Mouse (Mus musculus): ENCODE results near the gene Arpc5. TPM values are rescaled to one million over a fixed set of nuclear protein-coding genes. Genes with fewer than 3 reads are reported as not detected.

Arpc5 gene
- 470 TPM for polyA plus RNA-seq (2015; fragmentation: Illumina TruSeq; extraction: RNeasy Lipid Tissue Mini Kit (QIAGEN cat#74804); ENCODE audit: insufficient read depth, low replicate concordance)

GRCm38 (mm10) chr1:152766032-152766772 lies at the start of gene Arpc5, which contains the start of gene Rgl1:
Gene Arpc5, plus strand, starts transcription at chr1:152766542.
Gene Rgl1, minus strand, starts transcription at chr1:152766351.

DNA sequence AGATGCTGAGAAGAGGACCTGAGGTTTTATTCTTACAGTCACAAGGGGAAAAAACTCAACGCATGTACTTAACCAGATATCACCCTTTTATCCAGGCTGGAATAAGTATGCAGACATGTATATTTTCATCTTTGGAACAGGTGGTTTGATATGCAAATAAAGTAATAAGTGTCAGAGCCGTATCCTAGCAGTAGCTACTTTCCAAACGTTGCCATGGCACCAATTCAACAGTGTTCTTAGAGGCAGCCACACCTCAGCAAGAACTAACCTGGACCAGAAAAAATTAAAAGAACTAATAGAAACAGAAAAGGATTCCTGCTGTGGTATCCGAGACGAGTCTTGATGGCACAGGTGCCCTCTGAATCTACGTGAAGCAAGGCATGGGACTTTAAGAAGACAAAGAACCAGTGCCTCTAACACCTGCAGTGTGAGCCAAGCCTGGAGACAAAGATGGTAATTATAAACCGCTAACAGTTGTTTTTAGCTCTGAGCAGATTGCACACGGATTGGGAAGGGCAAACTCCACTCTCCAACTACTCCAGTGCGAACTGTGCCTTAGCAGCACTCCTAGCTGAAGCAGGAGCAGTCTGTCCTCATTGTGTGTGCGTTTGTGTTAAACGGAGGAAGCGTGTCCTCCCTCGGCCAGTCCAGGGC lies 15.9 kb upstream of the Arpc5 start, which contains the start of gene Apobec4:
Gene Apobec4 (plus strand): TSS at position 240 of the 654 bp plus-strand sequence.

DNA sequence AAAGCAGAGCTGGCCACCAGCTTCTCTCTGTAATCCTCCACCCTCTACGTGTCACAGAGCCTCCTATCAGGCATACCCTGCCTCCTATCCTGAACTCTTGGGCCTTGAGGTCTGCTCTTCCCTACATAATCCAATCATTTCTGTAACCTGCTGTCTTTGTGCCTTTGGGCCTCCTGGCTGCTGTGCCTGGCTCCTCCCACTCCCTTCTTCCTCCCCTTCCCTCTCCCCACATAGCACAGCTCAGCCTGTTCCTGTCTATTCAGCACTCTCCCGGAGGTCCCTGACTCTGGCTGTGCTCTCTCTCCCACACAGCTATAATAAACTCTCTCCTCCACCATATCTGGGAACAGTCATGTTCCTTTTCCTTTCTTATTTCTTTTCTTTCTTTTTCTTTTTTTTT lies 33.6 kb downstream of the Arpc5 start, which contains the start of gene Ncf2:
Gene Ncf2 (plus strand): TSS at position 298 of the 400 bp plus-strand sequence.

Other genes starting within 250 kb of the Arpc5 start
- not detected for gene Apobec4, start 16.0 kb upstream of the Arpc5 start, polyA plus RNA-seq (2015; fragmentation: Illumina TruSeq; extraction: RNeasy Lipid Tissue Mini Kit (QIAGEN cat#74804); ENCODE audit: insufficient read depth, low replicate concordance)
- gene Rgl1, start 191 bp upstream of the Arpc5 start, polyA plus RNA-seq (2015; fragmentation: Illumina TruSeq; extraction: RNeasy Lipid Tissue Mini Kit (QIAGEN cat#74804); ENCODE audit: insufficient read depth, low replicate concordance) = 34.9 TPM
- 109 TPM for gene Ncf2, start 33.7 kb downstream of the Arpc5 start, polyA plus RNA-seq (2015; fragmentation: Illumina TruSeq; extraction: RNeasy Lipid Tissue Mini Kit (QIAGEN cat#74804); ENCODE audit: insufficient read depth, low replicate concordance)
- gene Smg7, start 136.1 kb downstream of the Arpc5 start, polyA plus RNA-seq (2015; fragmentation: Illumina TruSeq; extraction: RNeasy Lipid Tissue Mini Kit (QIAGEN cat#74804); ENCODE audit: insufficient read depth, low replicate concordance) = 106 TPM
- gene Nmnat2, start 188.5 kb downstream of the Arpc5 start, polyA plus RNA-seq (2015; fragmentation: Illumina TruSeq; extraction: RNeasy Lipid Tissue Mini Kit (QIAGEN cat#74804); ENCODE audit: insufficient read depth, low replicate concordance) = 0.73 TPM